Mouse (Mus musculus): Measurements from ENCODE around the gene Rrp1b. TPM values are rescaled to one million over a fixed set of nuclear protein-coding genes. Genes with fewer than 3 reads are reported as not detected.
A peak's percentile ranks its signal among the peaks of the same experiment; 100 is the strongest.
"Not testable (repeated sequence)": the region's sequence is repeated elsewhere in the genome, so short reads cannot be mapped to it uniquely, and the experiment has no call there.

The Rrp1b gene
- polyA plus RNA-seq, 1 experiment from 2014 or later, result 50.8 TPM

GRCm38 (mm10) chr17:32092895-32093294 is 57.0 kb downstream of the Rrp1b start:
- Histone ChIP-seq H3K4me2 (no peak overlapping the region), H3K4me3 (replicated peaks) (no peak overlapping the region), H3K36me3 (no peaks in the 10 kb centered on the region)

GRCm38 (mm10) chr17:32097676-32098075 is 61.8 kb downstream of the Rrp1b start:
- Histone ChIP-seq H3K4me1 (peaks cover 11% of the 10 kb centered on the region; the same call in 1 of the 2 replicates), H3K27ac (no peak overlapping the region), H3K4me2 (no peak overlapping the region), H3K4me3 (replicated peaks) (no peak overlapping the region), H3K27me3 (replicated peaks) (peaks cover 10% of the 10 kb centered on the region; the same call in 1 of the 2 replicates), H3K9ac (no peak overlapping the region), H3K36me3 (no peaks in the 10 kb centered on the region), H3K9me3 (no peaks in the 10 kb centered on the region)
- WGBS, result 71% methylated on average over 1 of the region's 1 CpGs
- no peak for ATAC-seq (ENCODE audit: insufficient read depth, low FRiP score, low read depth)

More at GRCm38 (mm10) chr17:32092895-32093294, 57.0 kb downstream of the Rrp1b start:
- H3K4me1 ChIP-seq, result peaks cover 11% of the 10 kb centered on the region
- no peak overlapping the region for H3K9ac ChIP-seq
- WGBS, result 83% methylated on average over 5 of the region's 5 CpGs
- H3K27ac ChIP-seq, result no peak overlapping the region
- H3K9me3 ChIP-seq, result no peaks in the 10 kb centered on the region
- H3K27me3 ChIP-seq (replicated peaks), result no peaks in the 10 kb centered on the region
- ATAC-seq (ENCODE audit: insufficient read depth, low FRiP score, low read depth), result no peak

DNA sequence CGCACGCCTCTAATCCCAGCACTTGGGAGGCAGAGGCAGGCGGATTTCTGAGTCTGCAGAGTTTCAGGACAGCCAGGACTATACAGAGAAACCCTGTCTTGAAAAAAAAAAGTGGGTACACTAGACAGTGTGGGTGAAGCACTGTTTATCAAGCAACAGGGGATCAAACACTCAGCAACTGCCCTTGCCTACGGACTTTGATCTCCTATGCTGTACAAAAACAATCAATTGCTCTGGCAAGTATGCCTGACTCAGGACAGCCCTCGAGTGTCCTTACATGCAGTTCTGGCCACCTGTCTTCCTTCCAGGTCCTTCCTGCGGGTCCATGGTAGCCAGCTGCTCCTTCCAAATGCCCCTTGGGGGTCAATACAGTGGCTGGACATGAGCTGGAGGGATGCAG is 63.0 kb downstream of the Rrp1b start:
- not testable (repeated sequence) for H3K4me2 ChIP-seq; H3K9me3 ChIP-seq; H3K9ac ChIP-seq; H3K36me3 ChIP-seq; H3K4me3 ChIP-seq (replicated peaks); H3K27ac ChIP-seq; H3K27me3 ChIP-seq (replicated peaks); ATAC-seq (ENCODE audit: insufficient read depth, low FRiP score, low read depth)
- peaks cover 11% of the 10 kb centered on the region; the same call in 1 of the 2 replicates for H3K4me1 ChIP-seq
- 86% methylated on average over 6 of the region's 6 CpGs for WGBS

- peaks cover 11% of the 10 kb centered on the region; the same call in 1 of the 2 replicates for H3K4me1 ChIP-seq
- H3K4me3 ChIP-seq (replicated peaks), result peak overlapping the region; percentile 45
- H3K9ac ChIP-seq, result no peak overlapping the region
- H3K36me3 ChIP-seq, result no peaks in the 10 kb centered on the region
- peaks cover 10% of the 10 kb centered on the region; the same call in 1 of the 2 replicates for H3K27me3 ChIP-seq (replicated peaks)
- peak overlapping the region; percentile 96 for H3K4me2 ChIP-seq
- H3K9me3 ChIP-seq, result no peaks in the 10 kb centered on the region
- H3K27ac ChIP-seq, result no peak overlapping the region
- 30% methylated on average over 8 of the region's 8 CpGs for WGBS
- ATAC-seq (ENCODE audit: insufficient read depth, low FRiP score, low read depth), result no peak
Observed at GRCm38 (mm10) chr17:32099574-32099942, 63.7 kb downstream of the Rrp1b start.

- Histone ChIP-seq H3K9ac (0 out of 2 replicates have a peak overlapping the region, but pooled peaks have one; percentile 2), H3K4me1 (peaks cover 11% of the 10 kb centered on the region; the same call in 1 of the 2 replicates), H3K36me3 (no peaks in the 10 kb centered on the region), H3K4me2 (peak overlapping the region; percentile 96), H3K4me3 (replicated peaks) (peak overlapping the region; percentile 45), H3K9me3 (no peaks in the 10 kb centered on the region), H3K27ac (no peak overlapping the region), H3K27me3 (replicated peaks) (peaks cover 10% of the 10 kb centered on the region; the same call in 1 of the 2 replicates)
- under 1% methylated on average over 44 of the region's 44 CpGs for WGBS
- peak; percentile 85 for ATAC-seq (ENCODE audit: insufficient read depth, low FRiP score, low read depth)
Observed at GRCm38 (mm10) chr17:32099943-32100586, 64.2 kb downstream of the Rrp1b start.

- ATAC-seq (ENCODE audit: insufficient read depth, low FRiP score, low read depth), result no peak
- H3K4me3 ChIP-seq (replicated peaks), result no peak overlapping the region
- 18% methylated on average over 4 of the region's 4 CpGs for WGBS
Observed at GRCm38 (mm10) chr17:32103054-32103453, 67.2 kb downstream of the Rrp1b start.

GRCm38 (mm10) chr17:32106358-32106757 is 70.5 kb downstream of the Rrp1b start:
- no peaks in the 10 kb centered on the region for H3K27me3 ChIP-seq (replicated peaks)
- 64% methylated on average over 2 of the region's 2 CpGs for WGBS
- no peaks in the 10 kb centered on the region for H3K9me3 ChIP-seq
- H3K4me3 ChIP-seq (replicated peaks), result no peak overlapping the region
- no peaks in the 10 kb centered on the region for H3K36me3 ChIP-seq
- no peak overlapping the region for H3K27ac ChIP-seq
- no peak overlapping the region for H3K4me2 ChIP-seq
- H3K4me1 ChIP-seq, result peaks cover 2% of the 10 kb centered on the region; the same call in 1 of the 2 replicates
- H3K9ac ChIP-seq, result no peak overlapping the region
- ATAC-seq (ENCODE audit: insufficient read depth, low FRiP score, low read depth), result no peak

More at GRCm38 (mm10) chr17:32103054-32103453, 67.2 kb downstream of the Rrp1b start:
- Histone ChIP-seq H3K27ac (no peak overlapping the region), H3K36me3 (no peaks in the 10 kb centered on the region), H3K9ac (no peak overlapping the region), H3K27me3 (replicated peaks) (peaks cover 10% of the 10 kb centered on the region; the same call in 1 of the 2 replicates), H3K4me2 (no peak overlapping the region), H3K9me3 (no peaks in the 10 kb centered on the region), H3K4me1 (peaks cover 11% of the 10 kb centered on the region; the same call in 1 of the 2 replicates)

DNA sequence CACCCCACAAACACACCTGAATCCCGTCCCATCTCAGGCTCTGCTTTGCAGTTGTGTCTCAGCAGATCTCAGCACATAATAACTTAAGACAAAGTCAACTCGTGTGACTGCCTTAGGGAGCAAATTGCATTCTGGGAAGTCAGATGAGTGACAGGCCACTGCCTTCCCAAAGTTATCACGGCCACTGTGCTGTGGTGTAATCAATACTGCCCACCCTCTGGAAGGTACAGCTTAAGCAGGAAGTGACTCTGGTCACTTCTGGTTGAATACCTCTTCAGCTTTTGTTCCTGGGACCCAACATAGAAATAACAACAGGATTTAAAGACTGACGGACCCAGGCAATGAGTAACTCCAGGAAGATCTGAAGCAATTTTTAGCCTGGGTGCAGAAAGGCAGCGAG is 72.0 kb downstream of the Rrp1b start:
- Histone ChIP-seq H3K4me1 (peaks cover 2% of the 10 kb centered on the region; the same call in 1 of the 2 replicates), H3K9me3 (no peaks in the 10 kb centered on the region), H3K4me3 (replicated peaks) (no peak overlapping the region), H3K4me2 (no peak overlapping the region), H3K9ac (no peak overlapping the region), H3K27me3 (replicated peaks) (no peaks in the 10 kb centered on the region), H3K27ac (no peak overlapping the region), H3K36me3 (no peaks in the 10 kb centered on the region)
- WGBS, result 51% methylated on average over 5 of the region's 5 CpGs
- ATAC-seq (ENCODE audit: insufficient read depth, low FRiP score, low read depth), result no peak

DNA sequence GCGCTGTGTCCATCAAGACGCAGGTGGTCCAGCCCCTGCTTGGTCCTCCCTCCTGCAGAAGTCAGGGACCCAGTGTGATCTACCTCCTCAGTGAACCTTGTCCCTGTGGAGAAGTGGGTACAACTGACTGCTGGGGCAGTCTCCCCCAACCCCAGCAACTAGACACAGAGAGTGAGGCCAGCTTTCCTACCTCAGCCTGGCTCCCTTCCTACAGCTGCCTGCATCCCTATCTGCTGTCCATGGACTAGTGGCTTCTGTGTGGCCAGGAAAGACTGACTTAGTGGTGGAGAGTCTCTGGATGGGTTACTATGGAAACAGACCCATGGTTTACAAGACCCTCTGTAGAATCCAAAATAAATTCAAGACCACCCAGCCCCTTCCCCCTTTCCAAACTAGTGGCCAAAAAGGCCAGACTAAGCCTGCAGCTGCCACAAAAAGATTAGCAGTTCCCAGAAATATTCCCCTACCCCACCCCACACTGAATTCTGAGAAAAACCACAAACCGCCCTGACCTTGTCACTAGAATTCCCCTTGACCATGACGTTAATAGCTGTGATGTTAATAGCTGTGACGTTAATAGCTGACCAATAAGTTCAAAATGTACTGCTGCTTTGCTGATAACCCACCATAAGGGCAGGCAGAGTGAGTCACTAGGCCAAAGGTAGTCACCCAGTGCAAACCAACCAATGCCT is 72.6 kb downstream of the Rrp1b start:
- H3K27me3 ChIP-seq (replicated peaks); H3K9ac ChIP-seq; H3K4me1 ChIP-seq; H3K4me2 ChIP-seq; H3K27ac ChIP-seq; ATAC-seq (ENCODE audit: insufficient read depth, low FRiP score, low read depth); H3K4me3 ChIP-seq (replicated peaks); H3K36me3 ChIP-seq; H3K9me3 ChIP-seq: not testable (repeated sequence)
- 69% methylated on average over 5 of the region's 5 CpGs for WGBS

DNA sequence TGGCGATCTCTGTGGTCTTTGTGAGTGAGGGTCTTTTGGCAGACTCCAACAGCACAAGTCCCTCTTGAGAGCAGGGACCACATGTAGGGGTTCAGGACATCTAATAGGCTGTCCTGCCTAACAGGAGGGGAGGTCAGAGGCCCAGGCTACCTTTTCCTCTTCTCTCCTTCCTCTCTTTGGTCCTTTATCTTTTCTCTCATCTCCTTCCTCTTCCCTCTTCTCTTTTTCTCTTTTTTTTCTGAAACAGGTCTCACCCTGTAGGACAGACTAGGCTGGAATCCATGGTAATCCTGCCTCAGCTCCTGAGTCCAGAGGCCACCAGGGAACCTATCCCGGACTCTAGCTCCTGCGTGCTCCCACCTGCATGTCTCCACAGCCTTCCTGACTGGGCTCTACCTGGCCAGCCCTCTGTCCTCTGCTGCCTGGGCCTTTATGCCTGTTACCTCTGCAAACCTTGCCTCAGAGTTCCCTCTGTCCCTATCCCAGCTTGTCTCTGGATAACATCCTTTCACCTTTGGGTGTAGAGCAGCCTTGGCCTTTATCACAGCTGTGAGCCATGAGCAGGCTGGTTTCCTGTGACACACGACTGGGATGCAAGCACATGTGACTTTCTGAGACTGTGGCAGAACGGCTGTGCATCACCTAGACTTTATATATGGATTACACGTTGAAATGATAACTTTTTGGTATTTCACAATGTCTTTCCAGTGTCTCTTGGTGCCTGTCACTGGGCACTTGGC is 73.5 kb downstream of the Rrp1b start:
- 67% methylated on average over 6 of the region's 6 CpGs for WGBS
- no peaks in the 10 kb centered on the region for H3K36me3 ChIP-seq
- H3K4me2 ChIP-seq, result no peak overlapping the region
- ATAC-seq (ENCODE audit: insufficient read depth, low FRiP score, low read depth), result no peak
- no peak overlapping the region for H3K27ac ChIP-seq
- H3K27me3 ChIP-seq (replicated peaks), result 0 out of 2 replicates have a peak, but pooled peaks cover 4% of the 10 kb centered on the region
- H3K9ac ChIP-seq, result no peak overlapping the region
- H3K9me3 ChIP-seq, result no peaks in the 10 kb centered on the region
- no peak overlapping the region for H3K4me3 ChIP-seq (replicated peaks)
- peaks cover 14% of the 10 kb centered on the region for H3K4me1 ChIP-seq

- Histone ChIP-seq H3K36me3 (no peaks in the 10 kb centered on the region), H3K27me3 (replicated peaks) (0 out of 2 replicates have a peak, but pooled peaks cover 5% of the 10 kb centered on the region), H3K4me1 (peaks cover 15% of the 10 kb centered on the region), H3K4me2 (no peak overlapping the region), H3K4me3 (replicated peaks) (no peak overlapping the region), H3K9ac (no peak overlapping the region), H3K27ac (peak overlapping the region; percentile 35; the same call in 1 of the 2 replicates), H3K9me3 (no peaks in the 10 kb centered on the region)
- WGBS, result 47% methylated on average over 2 of the region's 2 CpGs
- peak; percentile 28; the same call in 1 of the 2 replicates for ATAC-seq (ENCODE audit: insufficient read depth, low FRiP score, low read depth)
Observed at GRCm38 (mm10) chr17:32110424-32110823, 74.5 kb downstream of the Rrp1b start.
